Mouse (Mus musculus) forebrain, postnatal 0 days (tissue): ENCODE data around the gene Ccdc40. TPM values are rescaled to one million over a fixed set of nuclear protein-coding genes. Genes with fewer than 3 reads are reported as not detected.
"Not testable (repeated sequence)": the region's sequence is repeated elsewhere in the genome, so short reads cannot be mapped to it uniquely, and the experiment has no call there.

Experiments used
- ATAC-seq: fragments of 200-750 bp; cut with Nextera tagmentation; 2 replicates; pipeline ENCODE4 v1.8.0; 2017; ENCODE audit warnings: mild to moderate bottlenecking, moderate library complexity
- DNase-seq: peaks from one replicate; pipeline ENCODE4 v3.0.0-alpha.2; 2015
- H3K27ac ChIP-seq: fragments of 300-500 bp; sonication (generic); 2 replicates; pipeline ENCODE4 v1.5.1; 2014; ENCODE audit warnings: low read depth, mild to moderate bottlenecking, antibody characterized with exemption, low read length, moderate library complexity, mixed read lengths
- H3K27me3 ChIP-seq: fragments of 300-500 bp; sonication (generic); 2 replicates; pipeline ENCODE4 v1.6.1; 2014; ENCODE audit warnings: mild to moderate bottlenecking, low read length, mixed read lengths; ENCODE audit not compliant: insufficient read depth
- H3K36me3 ChIP-seq: fragments of 300-500 bp; sonication (generic); 2 replicates; pipeline ENCODE4 v1.6.1; 2014; ENCODE audit warnings: mild to moderate bottlenecking, moderate library complexity; ENCODE audit not compliant: insufficient read depth
- H3K4me1 ChIP-seq: fragments of 300-500 bp; sonication (generic); 2 replicates; pipeline ENCODE4 v1.6.1; 2014; ENCODE audit warnings: antibody characterized with exemption; ENCODE audit not compliant: insufficient read depth
- H3K4me2 ChIP-seq: fragments of 300-500 bp; sonication (generic); 2 replicates; pipeline ENCODE4 v1.6.1; 2014; ENCODE audit warnings: low read depth, mild to moderate bottlenecking, moderate library complexity
- H3K4me3 ChIP-seq: fragments of 300-500 bp; sonication (generic); 2 replicates; pipeline ENCODE4 v1.5.1; 2014; ENCODE audit warnings: low read depth, low read length, mixed read lengths
- H3K9ac ChIP-seq: fragments of 300-500 bp; sonication (generic); 2 replicates; pipeline ENCODE4 v1.6.1; 2014; ENCODE audit warnings: mild to moderate bottlenecking
- H3K9me3 ChIP-seq: fragments of 300-500 bp; sonication (generic); 2 replicates; pipeline ENCODE4 v1.6.1; 2016; ENCODE audit warnings: low read length
- CTCF ChIP-seq: sonication (generic); IDR thresholded peaks from 2 replicates; pipeline ENCODE4 v1.5.1; 2016; ENCODE audit warnings: antibody characterized with exemption, control low read depth, low read depth
- WGBS: fragments of 180-500 bp; shearing (Covaris S2); extraction: QIAGEN DNeasy Blood & Tissue Kit; methylation state at CpG from one replicate; pipeline ENCODE4 v1.1.7; 2014; 5-methylcytosine and 5-hydroxymethylcytosine counted together
- polyA plus RNA-seq: library from polyadenylated mRNA; unstranded; fragments of >200 nt; fragmentation: Nextera tagmentation; extraction: Ambion mirVana; gene quantifications from 2 replicates; pipeline ENCODE4 v1.2.1, GENCODE M21; 2015
- total RNA-seq: library from RNA; depleted of rRNA; stranded (reverse); fragments of >200 nt; gene quantifications from 2 replicates; pipeline ENCODE4 v1.2.3, GENCODE M21; 2014

Gene Ccdc40
- total and polyA plus RNA-seq, 2 experiments from 2014 or later = 11.8 to 14.6 TPM

DNA sequence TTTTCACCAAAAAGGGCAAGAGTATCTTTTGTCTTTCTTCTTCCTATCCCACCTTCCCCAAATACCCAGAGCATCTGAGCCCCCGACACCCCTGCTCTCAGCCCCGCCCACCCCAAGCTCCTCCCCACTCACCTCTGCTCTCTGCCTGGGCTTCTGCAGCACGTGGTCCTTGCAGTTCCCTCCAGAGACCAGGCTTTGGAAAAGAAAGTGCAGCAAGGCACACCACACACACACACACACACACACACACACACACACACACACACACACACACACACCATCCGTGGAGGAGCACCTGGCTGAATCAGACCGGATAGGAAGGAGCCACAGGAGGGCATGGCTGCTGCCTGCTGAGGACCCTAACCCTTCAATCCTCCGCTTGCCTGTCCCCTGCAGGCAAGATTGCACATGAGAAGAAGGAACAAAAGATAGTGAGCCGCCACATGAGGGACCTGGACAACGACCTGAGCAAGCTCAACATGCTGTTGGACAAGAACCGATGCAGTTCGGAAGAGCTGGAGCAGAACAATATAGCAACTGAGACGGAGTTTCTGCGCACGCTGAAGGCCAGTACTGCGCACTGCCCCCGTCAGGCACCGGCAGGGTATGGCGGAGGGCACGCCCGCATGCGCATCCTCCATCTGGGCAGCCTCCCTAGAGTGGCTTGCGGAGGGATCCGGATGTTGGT, 24.6 kb downstream of the Ccdc40 start:
- Histone ChIP-seq H3K4me1 (0 out of 2 replicates have a peak, but pooled peaks cover 7% of the 10 kb centered on the region), H3K27ac (no peak overlapping the region), H3K9ac (peak overlapping the region; percentile 34; the same call in 1 of the 2 replicates), H3K4me3 (no peak overlapping the region), H3K4me2 (peak overlapping the region; percentile 44), H3K27me3 (no peaks in the 10 kb centered on the region), H3K9me3 (no peaks in the 10 kb centered on the region), H3K36me3 (no peaks in the 10 kb centered on the region; the same call in 1 of the 2 replicates)
- 12% methylated on average over 22 of the region's 22 CpGs for WGBS
- DNase-seq (peak; percentile 69), ATAC-seq (peak; percentile 94)
- TF ChIP-seq CTCF = peak; percentile 76

DNA sequence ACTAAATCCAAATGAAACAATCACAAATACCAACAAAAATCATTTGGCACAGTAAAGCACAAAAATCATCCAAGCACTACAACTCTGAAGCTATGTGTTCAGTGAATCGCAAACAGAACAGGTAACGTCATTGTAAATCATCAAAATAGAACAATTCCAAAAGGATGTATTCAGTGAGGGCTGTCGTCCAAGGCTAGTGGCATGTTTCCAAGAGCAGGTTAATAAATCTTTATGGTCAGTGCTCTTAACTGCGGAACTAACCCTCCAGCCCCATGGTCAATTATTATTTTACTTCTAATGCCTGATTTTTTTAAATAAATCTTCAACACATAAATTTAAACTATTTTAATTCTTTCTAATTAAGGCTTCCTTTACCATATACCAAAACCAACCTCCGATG, 28.2 kb downstream of the Ccdc40 start:
- not testable (repeated sequence) for H3K9me3 ChIP-seq, H3K36me3 ChIP-seq, H3K27me3 ChIP-seq, ATAC-seq, H3K4me2 ChIP-seq, H3K9ac ChIP-seq, DNase-seq, H3K4me1 ChIP-seq, H3K4me3 ChIP-seq, H3K27ac ChIP-seq
- 77% methylated on average over 5 of the region's 5 CpGs for WGBS

DNA sequence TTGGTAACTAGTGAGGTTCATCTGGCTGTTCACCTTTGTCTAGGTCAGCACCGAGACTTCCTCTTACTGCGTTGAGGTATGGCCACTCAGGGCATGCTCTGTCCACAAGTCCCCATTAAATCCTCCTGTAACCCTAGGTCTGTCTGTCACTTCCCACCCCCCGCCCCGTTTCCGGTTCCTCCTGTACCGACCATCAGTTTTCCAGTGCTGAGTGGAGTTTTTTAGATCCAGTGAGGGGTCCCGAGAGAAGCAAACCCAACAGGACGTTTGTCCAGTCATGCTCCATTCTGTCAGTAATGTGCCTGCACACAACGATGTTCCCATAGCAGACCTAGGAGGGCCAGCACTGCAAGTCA, 29.8 kb downstream of the Ccdc40 start:
- peak overlapping the region; percentile 19 for H3K4me3 ChIP-seq
- TF ChIP-seq CTCF = no peak
- H3K9me3 ChIP-seq = no peaks in the 10 kb centered on the region
- H3K27me3 ChIP-seq = no peaks in the 10 kb centered on the region
- H3K4me2 ChIP-seq = peak overlapping the region; percentile 39
- ATAC-seq = no peak
- H3K27ac ChIP-seq = no peak overlapping the region
- no peak for DNase-seq
- H3K4me1 ChIP-seq = no peaks in the 10 kb centered on the region
- 74% methylated on average over 9 of the region's 9 CpGs for WGBS
- H3K36me3 ChIP-seq = peaks cover 4% of the 10 kb centered on the region; the same call in 1 of the 2 replicates
- no peak overlapping the region for H3K9ac ChIP-seq

DNA sequence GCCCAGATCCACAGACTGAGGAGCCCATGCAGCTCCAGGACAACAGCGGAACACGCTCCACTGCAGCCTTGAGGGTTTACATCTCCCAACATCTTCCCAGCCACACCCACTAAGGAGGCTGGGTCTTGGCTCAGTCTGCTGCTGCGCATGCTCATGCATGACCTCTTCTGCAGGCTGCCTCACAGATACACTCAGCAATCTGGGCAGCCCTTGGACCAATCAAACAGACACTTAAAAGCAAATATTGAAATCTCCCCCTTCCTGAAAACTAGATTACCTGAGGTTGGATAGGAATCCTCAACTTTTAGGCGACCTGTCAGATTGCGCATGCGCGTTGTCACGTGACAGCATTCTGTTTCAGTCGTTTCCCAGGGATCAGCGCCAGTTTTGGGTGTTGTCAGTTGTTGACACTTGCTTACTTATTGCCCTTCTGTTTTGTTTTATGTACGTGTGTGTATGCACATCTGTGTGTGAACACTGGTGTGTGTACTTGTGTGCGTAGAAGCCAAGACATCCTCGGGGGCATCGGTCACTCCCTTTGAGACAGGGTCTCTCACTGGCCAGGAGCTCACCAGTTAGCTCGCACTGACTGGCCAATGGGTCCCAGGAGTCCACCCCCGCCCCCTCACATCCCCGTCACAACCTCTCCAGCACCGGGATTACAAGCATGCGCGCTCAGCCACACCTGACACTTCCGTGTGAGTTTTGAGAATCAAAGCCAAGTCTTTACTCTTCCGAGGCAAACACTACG, 30.4 kb downstream of the Ccdc40 start:
- Histone ChIP-seq H3K27ac (no peak overlapping the region), H3K4me1 (no peaks in the 10 kb centered on the region), H3K9ac (no peak overlapping the region), H3K4me3 (peak overlapping the region; percentile 19), H3K9me3 (no peaks in the 10 kb centered on the region), H3K36me3 (peaks cover 6% of the 10 kb centered on the region; the same call in 1 of the 2 replicates), H3K27me3 (no peaks in the 10 kb centered on the region), H3K4me2 (peak overlapping the region; percentile 39)
- DNase-seq = peak; percentile 72
- WGBS = 74% methylated on average over 23 of the region's 23 CpGs
- TF ChIP-seq CTCF = no peak
- ATAC-seq = peak; percentile 80

DNA sequence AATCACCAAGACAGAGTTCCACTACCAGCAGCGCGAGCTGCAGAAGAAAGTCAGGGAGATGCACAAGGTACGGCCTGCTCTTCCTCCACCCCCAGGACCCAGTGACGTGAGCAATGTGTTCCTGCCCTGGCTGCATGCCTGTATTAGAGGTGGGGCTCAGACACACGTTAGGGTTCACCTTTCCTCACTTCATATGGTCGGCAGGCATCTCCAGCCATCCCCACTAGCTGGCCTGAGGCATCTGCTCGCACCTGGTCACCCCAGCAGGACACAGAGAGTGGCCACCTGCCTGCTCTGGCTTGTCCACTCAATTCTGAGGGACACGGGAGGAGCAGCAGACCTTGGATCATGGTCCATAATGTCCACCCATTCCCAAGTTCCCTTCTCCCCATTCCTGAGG, 31.6 kb downstream of the Ccdc40 start:
- TF ChIP-seq CTCF = no peak
- ATAC-seq (no peak), DNase-seq (no peak)
- Histone ChIP-seq H3K4me1 (no peaks in the 10 kb centered on the region), H3K27ac (no peak overlapping the region), H3K4me3 (no peak overlapping the region), H3K27me3 (no peaks in the 10 kb centered on the region), H3K9ac (no peak overlapping the region), H3K9me3 (no peaks in the 10 kb centered on the region), H3K4me2 (no peak overlapping the region), H3K36me3 (peaks cover 6% of the 10 kb centered on the region; the same call in 1 of the 2 replicates)
- WGBS = 90% methylated on average over 8 of the region's 8 CpGs

DNA sequence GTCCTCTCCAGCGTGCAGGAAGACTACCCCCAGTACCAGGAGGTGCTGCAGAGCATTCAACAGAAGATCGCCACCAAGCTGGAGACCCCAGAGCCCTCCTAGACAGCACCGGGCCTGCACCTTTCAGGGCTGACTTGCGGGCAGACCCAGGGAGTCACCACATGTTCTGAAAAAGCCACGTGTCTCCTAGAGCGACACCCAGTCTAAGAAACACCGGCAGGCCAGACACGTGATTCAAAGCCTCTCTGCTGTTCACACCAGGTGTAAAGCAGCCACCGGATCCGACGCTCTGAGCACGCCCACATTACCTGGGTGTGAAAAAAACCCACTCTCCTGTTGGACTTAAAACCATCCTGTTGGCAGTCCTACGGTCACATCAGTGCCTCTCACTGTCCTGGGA, 36.0 kb downstream of the Ccdc40 start:
- DNase-seq (no peak), ATAC-seq (no peak)
- Histone ChIP-seq H3K4me3 (no peak overlapping the region), H3K36me3 (peaks cover 6% of the 10 kb centered on the region; the same call in 1 of the 2 replicates), H3K27me3 (no peaks in the 10 kb centered on the region), H3K27ac (no peak overlapping the region), H3K4me1 (peaks cover 17% of the 10 kb centered on the region), H3K9ac (no peak overlapping the region), H3K9me3 (no peaks in the 10 kb centered on the region), H3K4me2 (no peak overlapping the region)
- no peak for TF ChIP-seq CTCF
- 91% methylated on average over 13 of the region's 13 CpGs for WGBS

DNA sequence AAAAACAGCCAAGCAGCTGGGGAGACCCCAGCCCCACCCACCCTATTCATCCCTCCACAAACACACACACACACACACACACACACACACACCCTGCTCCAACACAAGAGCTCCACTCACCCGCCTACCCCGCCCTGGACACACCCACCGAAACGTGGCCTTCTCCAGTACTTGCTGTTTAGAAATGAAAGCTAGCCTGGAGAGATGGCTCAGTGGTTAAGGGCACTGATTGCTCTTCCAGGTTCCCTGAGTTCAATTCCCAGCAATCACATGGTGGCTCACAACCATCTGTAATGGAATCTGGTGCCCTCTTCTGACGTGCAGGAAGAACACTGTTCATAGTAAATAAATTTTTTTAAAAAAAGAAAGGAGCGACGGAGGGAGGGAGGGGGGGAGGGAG, 37.4 kb downstream of the Ccdc40 start:
- WGBS = 75% methylated on average over 7 of the region's 7 CpGs
- ATAC-seq (no peak), DNase-seq (no peak)
- no peaks in the 10 kb centered on the region for H3K27me3 ChIP-seq
- no peak overlapping the region for H3K9ac ChIP-seq
- H3K9me3 ChIP-seq = no peaks in the 10 kb centered on the region
- peaks cover 17% of the 10 kb centered on the region for H3K4me1 ChIP-seq
- no peak overlapping the region for H3K4me2 ChIP-seq
- no peak overlapping the region for H3K4me3 ChIP-seq
- H3K27ac ChIP-seq = no peak overlapping the region
- H3K36me3 ChIP-seq = peaks cover 3% of the 10 kb centered on the region; the same call in 1 of the 2 replicates
- TF ChIP-seq CTCF = no peak
